Mouse (Mus musculus) urinary bladder, postnatal 14 days (tissue): ENCODE data around the gene Taok1.
A peak's percentile ranks its signal among the peaks of the same experiment; 100 is the strongest.

Source experiments
- DNase-seq: peaks from one replicate; pipeline ENCODE4 v3.0.0; 2021; ENCODE audit warnings: low spot score

Taok1 gene

GRCm38 (mm10) chr11:77492311-77492871, 115.2 kb downstream of the Taok1 start:
- no peak for DNase-seq

- peak; percentile 76 for DNase-seq
These were observed 115.9 kb downstream of the Taok1 start for GRCm38 (mm10) chr11:77491502-77492291.

- peak; percentile 92 for DNase-seq
These were observed 116.5 kb downstream of the Taok1 start for GRCm38 (mm10) chr11:77491123-77491501.

GRCm38 (mm10) chr11:77490451-77490850, 117.2 kb downstream of the Taok1 start:
- no peak for DNase-seq

GRCm38 (mm10) chr11:77489591-77490235, 117.9 kb downstream of the Taok1 start, which contains the start of gene Ankrd13b:
Gene Ankrd13b, minus strand, starts transcription at chr11:77489678.
- peak; percentile 80 for DNase-seq

GRCm38 (mm10) chr11:77488771-77489581, 118.6 kb downstream of the Taok1 start:
- DNase-seq = no peak

- DNase-seq = no peak
These were observed 120.8 kb downstream of the Taok1 start for GRCm38 (mm10) chr11:77486798-77487197.

GRCm38 (mm10) chr11:77485229-77485628, 122.4 kb downstream of the Taok1 start:
- no peak for DNase-seq

GRCm38 (mm10) chr11:77483510-77484255, 123.9 kb downstream of the Taok1 start:
- DNase-seq = no peak

GRCm38 (mm10) chr11:77483043-77483442, 124.6 kb downstream of the Taok1 start:
- DNase-seq = no peak
